Mouse (Mus musculus): ENCODE data around the gene Padi1. TPM values are rescaled to one million over a fixed set of nuclear protein-coding genes. Genes with fewer than 3 reads are reported as not detected.

The Padi1 gene
- polyA plus RNA-seq, 1 experiment, result 0.06 TPM

- H3K36me3 ChIP-seq (ENCODE audit: control insufficient read depth, insufficient read depth), result no peaks in the 10 kb centered on the region
- no peak overlapping the region for H3K4me3 ChIP-seq
- H3K27me3 ChIP-seq (ENCODE audit: control insufficient read depth, insufficient read depth, insufficient read length), result peaks cover 19% of the 10 kb centered on the region
- no peak for TF ChIP-seq REST (IDR thresholded peaks at IDR 0.05; ENCODE audit: insufficient read depth, insufficient read length)
- TF ChIP-seq TCF3 (IDR thresholded peaks at IDR 0.05; ENCODE audit: insufficient read length, low read depth), result no peak
- TF ChIP-seq MYOD1 (IDR thresholded peaks at IDR 0.05; ENCODE audit: control insufficient read depth in 1 of 3, insufficient read length in 2 of 3, low read depth in 2 of 3), result no peak
- no peak for TF ChIP-seq USF1 (IDR thresholded peaks at IDR 0.05; ENCODE audit: low read depth)
- no peak for TF ChIP-seq MAX (IDR thresholded peaks at IDR 0.05; ENCODE audit: low read depth)
- no peak for TF ChIP-seq POLR2A (IDR thresholded peaks at IDR 0.05; ENCODE audit: insufficient read length, low read depth)
- TF ChIP-seq POLR2AphosphoS2 (IDR thresholded peaks at IDR 0.05; ENCODE audit: insufficient read length, low read depth), result no peak
- no peak for TF ChIP-seq E2F4 (IDR thresholded peaks at IDR 0.05; ENCODE audit: insufficient read depth)
- TF ChIP-seq TCF12 (IDR thresholded peaks at IDR 0.05; ENCODE audit: insufficient read depth, poor library complexity, severe bottlenecking), result no peak
- TF ChIP-seq MYOG (IDR thresholded peaks at IDR 0.05; ENCODE audit: control insufficient read depth in 1 of 3, insufficient read depth in 1 of 3, insufficient read length in 2 of 3, low read depth in 2 of 3), result no peak
- H3K4me2 ChIP-seq (ENCODE audit: low read depth), result no peak overlapping the region
- no peak overlapping the region for H3ac ChIP-seq (ENCODE audit: control insufficient read depth, insufficient read length)
- H3K79me2 ChIP-seq (ENCODE audit: control insufficient read depth, insufficient read depth), result no peaks in the 10 kb centered on the region
These were observed 51.8 kb downstream of the Padi1 start for GRCm38 (mm10) chr4:140793795-140794194.

- Histone ChIP-seq H3K4me3 (no peak overlapping the region), H3K36me3 (ENCODE audit: control insufficient read depth, insufficient read depth) (no peaks in the 10 kb centered on the region), H3K27me3 (ENCODE audit: control insufficient read depth, insufficient read depth, insufficient read length) (peaks cover 7% of the 10 kb centered on the region), H3K4me2 (ENCODE audit: low read depth) (no peak overlapping the region), H3K79me2 (ENCODE audit: control insufficient read depth, insufficient read depth) (no peaks in the 10 kb centered on the region), H3ac (ENCODE audit: control insufficient read depth, insufficient read length) (no peak overlapping the region)
- no peak for TF ChIP-seq MYOD1 (IDR thresholded peaks at IDR 0.05; ENCODE audit: control insufficient read depth in 1 of 3, insufficient read length in 2 of 3, low read depth in 2 of 3)
- no peak for TF ChIP-seq MAX (IDR thresholded peaks at IDR 0.05; ENCODE audit: low read depth)
- TF ChIP-seq SRF (IDR thresholded peaks at IDR 0.05; ENCODE audit: control insufficient read depth, insufficient read length, low read depth), result no peak
- TF ChIP-seq E2F4 (IDR thresholded peaks at IDR 0.05; ENCODE audit: insufficient read depth), result no peak
- TF ChIP-seq CEBPB (IDR thresholded peaks at IDR 0.05; ENCODE audit: insufficient read depth, poor library complexity, severe bottlenecking), result no peak
- TF ChIP-seq REST (IDR thresholded peaks at IDR 0.05; ENCODE audit: insufficient read depth, insufficient read length), result no peak
- TF ChIP-seq POLR2AphosphoS2 (IDR thresholded peaks at IDR 0.05; ENCODE audit: insufficient read length, low read depth), result no peak
- TF ChIP-seq TCF3 (IDR thresholded peaks at IDR 0.05; ENCODE audit: insufficient read length, low read depth), result no peak
- no peak for TF ChIP-seq POLR2A (IDR thresholded peaks at IDR 0.05; ENCODE audit: insufficient read length, low read depth)
- TF ChIP-seq TCF12 (IDR thresholded peaks at IDR 0.05; ENCODE audit: insufficient read depth, poor library complexity, severe bottlenecking), result no peak
- TF ChIP-seq USF1 (IDR thresholded peaks at IDR 0.05; ENCODE audit: low read depth), result no peak
- no peak for TF ChIP-seq MYOG (IDR thresholded peaks at IDR 0.05; ENCODE audit: control insufficient read depth in 1 of 3, insufficient read depth in 1 of 3, insufficient read length in 2 of 3, low read depth in 2 of 3)
These were observed 53.0 kb downstream of the Padi1 start for GRCm38 (mm10) chr4:140792584-140792983.

GRCm38 (mm10) chr4:140791071-140791470 is 54.5 kb downstream of the Padi1 start:
- H3K79me2 ChIP-seq (ENCODE audit: control insufficient read depth, insufficient read depth), result no peaks in the 10 kb centered on the region
- no peak overlapping the region for H3K4me3 ChIP-seq
- no peak overlapping the region for H3K4me2 ChIP-seq (ENCODE audit: low read depth)
- H3ac ChIP-seq (ENCODE audit: control insufficient read depth, insufficient read length), result no peak overlapping the region
- H3K27me3 ChIP-seq (ENCODE audit: control insufficient read depth, insufficient read depth, insufficient read length), result peaks cover 6% of the 10 kb centered on the region
- H3K36me3 ChIP-seq (ENCODE audit: control insufficient read depth, insufficient read depth), result no peaks in the 10 kb centered on the region
- TF ChIP-seq MYOD1 (IDR thresholded peaks at IDR 0.05; ENCODE audit: control insufficient read depth in 1 of 3, insufficient read length in 2 of 3, low read depth in 2 of 3) (no peak), TCF12 (IDR thresholded peaks at IDR 0.05; ENCODE audit: insufficient read depth, poor library complexity, severe bottlenecking) (no peak), TCF3 (IDR thresholded peaks at IDR 0.05; ENCODE audit: insufficient read length, low read depth) (no peak), CEBPB (IDR thresholded peaks at IDR 0.05; ENCODE audit: insufficient read depth, poor library complexity, severe bottlenecking) (no peak), E2F4 (IDR thresholded peaks at IDR 0.05; ENCODE audit: insufficient read depth) (no peak), REST (IDR thresholded peaks at IDR 0.05; ENCODE audit: insufficient read depth, insufficient read length) (no peak), MAX (IDR thresholded peaks at IDR 0.05; ENCODE audit: low read depth) (no peak), MYOG (IDR thresholded peaks at IDR 0.05; ENCODE audit: control insufficient read depth in 1 of 3, insufficient read depth in 1 of 3, insufficient read length in 2 of 3, low read depth in 2 of 3) (no peak), SRF (IDR thresholded peaks at IDR 0.05; ENCODE audit: control insufficient read depth, insufficient read length, low read depth) (no peak)

GRCm38 (mm10) chr4:140789983-140790382 is 55.6 kb downstream of the Padi1 start:
- H3K4me2 ChIP-seq (ENCODE audit: low read depth), result no peak overlapping the region

GRCm38 (mm10) chr4:140788983-140789382 is 56.6 kb downstream of the Padi1 start:
- Histone ChIP-seq H3ac (ENCODE audit: control insufficient read depth, insufficient read length) (no peak overlapping the region), H3K4me2 (ENCODE audit: low read depth) (no peak overlapping the region), H3K4me3 (no peak overlapping the region), H3K79me2 (ENCODE audit: control insufficient read depth, insufficient read depth) (no peaks in the 10 kb centered on the region), H3K27me3 (ENCODE audit: control insufficient read depth, insufficient read depth, insufficient read length) (peaks cover 6% of the 10 kb centered on the region), H3K36me3 (ENCODE audit: control insufficient read depth, insufficient read depth) (no peaks in the 10 kb centered on the region)
- TF ChIP-seq MYOD1 (IDR thresholded peaks at IDR 0.05; ENCODE audit: control insufficient read depth in 1 of 3, insufficient read length in 2 of 3, low read depth in 2 of 3) (peak in 1 of 3 experiments; percentile 46), SRF (IDR thresholded peaks at IDR 0.05; ENCODE audit: control insufficient read depth, insufficient read length, low read depth) (no peak)

More at GRCm38 (mm10) chr4:140789983-140790382, 55.6 kb downstream of the Padi1 start:
- Histone ChIP-seq H3K4me3 (no peak overlapping the region), H3ac (ENCODE audit: control insufficient read depth, insufficient read length) (no peak overlapping the region), H3K79me2 (ENCODE audit: control insufficient read depth, insufficient read depth) (no peaks in the 10 kb centered on the region), H3K27me3 (ENCODE audit: control insufficient read depth, insufficient read depth, insufficient read length) (peaks cover 6% of the 10 kb centered on the region), H3K36me3 (ENCODE audit: control insufficient read depth, insufficient read depth) (no peaks in the 10 kb centered on the region)
- no peak for TF ChIP-seq TCF12 (IDR thresholded peaks at IDR 0.05; ENCODE audit: insufficient read depth, poor library complexity, severe bottlenecking)
- no peak for TF ChIP-seq MYOG (IDR thresholded peaks at IDR 0.05; ENCODE audit: control insufficient read depth in 1 of 3, insufficient read depth in 1 of 3, insufficient read length in 2 of 3, low read depth in 2 of 3)
- no peak for TF ChIP-seq POLR2AphosphoS2 (IDR thresholded peaks at IDR 0.05; ENCODE audit: insufficient read length, low read depth)
- TF ChIP-seq POLR2A (IDR thresholded peaks at IDR 0.05; ENCODE audit: insufficient read length, low read depth), result no peak
- TF ChIP-seq CEBPB (IDR thresholded peaks at IDR 0.05; ENCODE audit: insufficient read depth, poor library complexity, severe bottlenecking), result no peak
- no peak for TF ChIP-seq SRF (IDR thresholded peaks at IDR 0.05; ENCODE audit: control insufficient read depth, insufficient read length, low read depth)
- TF ChIP-seq REST (IDR thresholded peaks at IDR 0.05; ENCODE audit: insufficient read depth, insufficient read length), result no peak
